Mouse (Mus musculus) adipocyte (in vitro differentiated cells): ENCODE data around the gene Pax3.
A peak's percentile ranks its signal among the peaks of the same experiment; 100 is the strongest.

ENCODE experiments used
- DNase-seq: peaks from one replicate; pipeline ENCODE4 v3.0.0-alpha.2; 2016; ENCODE audit warnings: low spot score

Gene Pax3

GRCm38 (mm10) chr1:78196751-78197311 lies at the start of gene Pax3:
Gene Pax3 (minus strand): TSS chr1:78197134.
- DNase-seq: peak; percentile 82

GRCm38 (mm10) chr1:78234306-78234705 lies 37.4 kb upstream of the Pax3 start:
- DNase-seq: no peak

GRCm38 (mm10) chr1:78231901-78232546 lies 35.1 kb upstream of the Pax3 start:
- DNase-seq: no peak

GRCm38 (mm10) chr1:78229801-78230200 lies 32.9 kb upstream of the Pax3 start:
- DNase-seq: no peak

GRCm38 (mm10) chr1:78228771-78229170 lies 31.8 kb upstream of the Pax3 start:
- DNase-seq: no peak

- no peak for DNase-seq
Measured at GRCm38 (mm10) chr1:78218057-78218780, 21.3 kb upstream of the Pax3 start.

GRCm38 (mm10) chr1:78217151-78218034 lies 20.5 kb upstream of the Pax3 start:
- no peak for DNase-seq

- DNase-seq: no peak
Measured at GRCm38 (mm10) chr1:78216509-78217141, 19.7 kb upstream of the Pax3 start.

GRCm38 (mm10) chr1:78215749-78216508 lies 19.0 kb upstream of the Pax3 start:
- peak; percentile 4 for DNase-seq

GRCm38 (mm10) chr1:78211041-78211440 lies 14.1 kb upstream of the Pax3 start:
- DNase-seq: no peak

- DNase-seq: no peak
Measured at GRCm38 (mm10) chr1:78210568-78210967, 13.6 kb upstream of the Pax3 start.

- no peak for DNase-seq
Measured at GRCm38 (mm10) chr1:78208281-78208814, 11.4 kb upstream of the Pax3 start.

- DNase-seq: no peak
Measured at GRCm38 (mm10) chr1:78204341-78204740, 7.4 kb upstream of the Pax3 start.

- no peak for DNase-seq
Measured at GRCm38 (mm10) chr1:78203622-78204211, 6.8 kb upstream of the Pax3 start.

- DNase-seq: no peak
Measured at GRCm38 (mm10) chr1:78203086-78203614, 6.2 kb upstream of the Pax3 start.

GRCm38 (mm10) chr1:78202466-78203085 lies 5.6 kb upstream of the Pax3 start:
- no peak for DNase-seq

- no peak for DNase-seq
Measured at GRCm38 (mm10) chr1:78201251-78202010, 4.5 kb upstream of the Pax3 start.

- DNase-seq: no peak
Measured at GRCm38 (mm10) chr1:78200191-78200590, 3.3 kb upstream of the Pax3 start.

GRCm38 (mm10) chr1:78199221-78199620 lies 2.3 kb upstream of the Pax3 start:
- no peak for DNase-seq
